Mouse (Mus musculus): Measurements from ENCODE around the gene H6pd. TPM values are rescaled to one million over a fixed set of nuclear protein-coding genes. Genes with fewer than 3 reads are reported as not detected.

The H6pd gene
- polyA plus RNA-seq, 1 experiment from 2014 or later: 22.2 TPM

DNA sequence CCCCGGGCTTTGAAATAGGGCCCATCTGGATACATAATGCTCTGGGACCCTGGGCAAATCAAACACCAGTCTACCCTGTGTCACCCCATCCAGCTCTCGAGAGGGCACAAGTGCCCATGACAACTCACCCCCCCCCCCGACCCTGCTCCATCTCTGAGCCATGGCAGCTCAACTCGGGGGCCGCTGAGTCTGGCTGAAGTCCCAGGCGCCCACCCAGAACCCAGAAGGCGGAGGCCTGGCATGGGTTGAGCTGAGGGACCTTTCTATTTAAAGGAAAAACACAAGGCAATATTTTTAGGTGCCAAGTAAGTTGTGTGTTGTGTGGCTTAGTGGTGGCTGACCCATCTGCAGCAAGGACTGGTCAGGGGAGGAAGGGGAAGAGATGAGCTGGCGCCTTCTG lies 44.5 kb downstream of the H6pd start:
- no peak overlapping the region for H3K9ac ChIP-seq
- 88% methylated on average over 8 of the region's 8 CpGs for WGBS
- H3K9me3 ChIP-seq: no peaks in the 10 kb centered on the region
- H3K27me3 ChIP-seq (replicated peaks): no peaks in the 10 kb centered on the region
- H3K36me3 ChIP-seq: no peaks in the 10 kb centered on the region
- H3K4me1 ChIP-seq (replicated peaks): peaks cover 21% of the 10 kb centered on the region
- H3K4me2 ChIP-seq (replicated peaks): no peak overlapping the region
- no peak overlapping the region for H3K4me3 ChIP-seq (replicated peaks)
- no peak for ATAC-seq
- H3K27ac ChIP-seq: no peak overlapping the region

GRCm38 (mm10) chr4:149960391-149960790 lies 48.4 kb downstream of the H6pd start:
- Histone ChIP-seq H3K4me3 (replicated peaks) (no peak overlapping the region), H3K27me3 (replicated peaks) (peaks cover 5% of the 10 kb centered on the region; the same call in 1 of the 2 replicates), H3K9ac (no peak overlapping the region), H3K4me2 (replicated peaks) (no peak overlapping the region), H3K4me1 (replicated peaks) (peaks cover 12% of the 10 kb centered on the region), H3K9me3 (no peaks in the 10 kb centered on the region), H3K27ac (no peak overlapping the region), H3K36me3 (no peaks in the 10 kb centered on the region)
- ATAC-seq: no peak
- 89% methylated on average over 7 of the region's 7 CpGs for WGBS

DNA sequence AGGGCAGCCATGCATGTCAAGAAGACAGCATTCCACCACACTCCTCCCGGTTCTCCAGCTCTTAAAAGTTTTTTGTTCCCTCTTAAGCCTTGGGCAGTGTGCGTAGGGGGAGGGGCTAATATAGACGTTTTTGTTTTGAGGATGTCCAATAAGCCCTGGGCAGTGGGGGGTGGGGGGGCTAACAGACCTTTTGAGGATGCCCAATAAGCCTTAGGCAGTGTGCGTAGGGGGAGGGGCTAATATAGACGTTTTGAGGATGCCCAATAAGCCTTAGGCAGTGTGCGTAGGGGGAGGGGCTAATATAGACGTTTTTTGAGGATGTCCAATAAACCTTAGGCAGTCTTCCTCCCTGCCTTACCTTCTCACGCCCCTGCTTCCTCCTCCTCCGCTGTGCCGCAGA lies 49.0 kb downstream of the H6pd start:
- H3K9ac ChIP-seq: no peak overlapping the region
- H3K4me2 ChIP-seq (replicated peaks): no peak overlapping the region
- WGBS: 58% methylated on average over 10 of the region's 10 CpGs
- H3K36me3 ChIP-seq: no peaks in the 10 kb centered on the region
- H3K9me3 ChIP-seq: no peaks in the 10 kb centered on the region
- H3K27me3 ChIP-seq (replicated peaks): peaks cover 5% of the 10 kb centered on the region; the same call in 1 of the 2 replicates
- no peak overlapping the region for H3K4me3 ChIP-seq (replicated peaks)
- no peak for ATAC-seq
- no peak overlapping the region for H3K27ac ChIP-seq
- peaks cover 8% of the 10 kb centered on the region for H3K4me1 ChIP-seq (replicated peaks)

DNA sequence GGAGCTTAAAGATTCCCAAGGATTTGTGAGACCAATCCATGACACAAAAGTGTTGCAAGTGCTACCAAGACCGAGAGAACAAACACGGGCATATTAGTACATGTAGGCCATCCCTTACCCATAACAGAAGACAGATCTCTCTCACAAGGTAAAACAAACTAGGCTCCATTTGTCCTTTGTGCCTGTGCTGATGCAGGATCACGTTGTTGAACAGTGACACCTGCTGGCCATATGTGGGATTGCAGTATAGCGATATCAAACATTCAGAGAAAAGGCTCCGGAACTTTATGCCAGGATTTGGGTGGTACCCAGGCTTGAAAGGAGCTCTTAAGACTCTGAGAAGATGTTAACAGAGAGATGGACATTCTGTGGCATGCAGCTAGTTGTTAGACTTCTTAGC lies 50.3 kb downstream of the H6pd start:
- Histone ChIP-seq H3K4me2 (replicated peaks) (no peak overlapping the region), H3K9me3 (no peaks in the 10 kb centered on the region), H3K36me3 (no peaks in the 10 kb centered on the region), H3K27me3 (replicated peaks) (peaks cover 5% of the 10 kb centered on the region; the same call in 1 of the 2 replicates), H3K4me1 (replicated peaks) (peaks cover 7% of the 10 kb centered on the region), H3K9ac (no peak overlapping the region), H3K27ac (no peak overlapping the region), H3K4me3 (replicated peaks) (no peak overlapping the region)
- WGBS: 3% methylated on average over 5 of the region's 5 CpGs
- no peak for ATAC-seq

DNA sequence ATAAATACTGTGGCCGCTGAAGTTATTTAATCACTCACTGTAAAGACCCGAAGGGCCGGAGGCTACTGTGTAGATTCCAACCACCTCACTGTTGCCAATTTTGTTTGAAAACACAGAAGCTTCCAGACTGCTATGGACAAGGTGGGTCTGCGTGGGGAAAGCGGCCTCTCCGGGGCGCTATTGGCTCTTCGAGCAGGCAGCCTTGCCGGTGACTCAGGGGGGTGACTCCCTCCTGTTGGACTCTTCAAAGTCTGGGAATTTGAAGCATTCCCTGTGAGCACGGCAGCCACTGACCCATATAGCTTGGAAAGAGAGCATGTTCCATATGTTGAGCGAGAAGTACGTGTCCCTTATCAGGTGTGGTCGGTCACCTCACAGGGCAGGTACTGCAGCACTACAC lies 52.8 kb downstream of the H6pd start:
- WGBS: 36% methylated on average over 13 of the region's 13 CpGs
- Histone ChIP-seq H3K9me3 (no peaks in the 10 kb centered on the region), H3K27me3 (replicated peaks) (peaks cover 5% of the 10 kb centered on the region; the same call in 1 of the 2 replicates), H3K9ac (no peak overlapping the region), H3K4me1 (replicated peaks) (peaks cover 9% of the 10 kb centered on the region), H3K4me2 (replicated peaks) (peak overlapping the region; percentile 93), H3K36me3 (no peaks in the 10 kb centered on the region), H3K4me3 (replicated peaks) (no peak overlapping the region), H3K27ac (no peak overlapping the region)
- no peak for ATAC-seq

- Histone ChIP-seq H3K4me1 (replicated peaks) (peaks cover 9% of the 10 kb centered on the region), H3K4me3 (replicated peaks) (peak overlapping the region; percentile 73; the same call in 1 of the 2 replicates), H3K36me3 (no peaks in the 10 kb centered on the region), H3K9ac (0 out of 2 replicates have a peak overlapping the region, but pooled peaks have one; percentile 18), H3K27me3 (replicated peaks) (peaks cover 5% of the 10 kb centered on the region; the same call in 1 of the 2 replicates), H3K9me3 (no peaks in the 10 kb centered on the region), H3K4me2 (replicated peaks) (peak overlapping the region; percentile 93), H3K27ac (no peak overlapping the region)
- peak; percentile 12 for ATAC-seq
- WGBS: 13% methylated on average over 15 of the region's 15 CpGs
Measured at GRCm38 (mm10) chr4:149955631-149956030, 53.2 kb downstream of the H6pd start.

DNA sequence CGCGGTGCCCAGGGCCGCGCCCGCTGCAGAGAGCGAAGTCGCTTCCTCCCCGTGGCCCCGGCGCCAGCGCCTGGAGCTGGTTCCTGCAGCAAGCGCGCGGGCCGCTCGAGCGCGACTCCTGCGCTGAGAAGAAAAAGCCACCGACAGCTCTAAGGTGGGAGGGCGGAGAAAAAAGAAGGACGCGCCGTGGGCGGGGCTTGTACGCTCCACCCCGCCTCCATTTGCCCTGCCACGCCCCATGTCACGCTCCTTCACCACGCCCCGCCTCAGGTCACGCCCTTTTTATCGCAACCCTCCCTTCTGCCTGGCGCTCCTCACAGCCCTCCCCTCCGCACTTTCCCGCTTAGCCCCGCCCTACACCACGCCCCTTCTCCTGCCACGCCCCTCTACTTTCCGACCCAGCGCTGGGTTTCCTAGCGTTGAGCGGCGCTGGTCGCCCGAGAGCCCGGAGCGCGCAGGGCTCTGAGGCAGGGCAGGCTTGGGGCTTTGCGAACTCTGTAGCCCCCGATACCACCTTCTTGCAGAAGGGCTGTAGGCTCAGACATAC lies 53.9 kb downstream of the H6pd start, which contains the start of gene Spsb1:
Spsb1 (minus strand) TSS at position 151 of the 547 bp plus-strand sequence.
- Histone ChIP-seq H3K4me3 (replicated peaks) (peak within 1 kb of the TSS; percentile 73), H3K4me2 (replicated peaks) (peak within 1 kb of the TSS; percentile 93), H3K36me3 (no peaks in the 10 kb centered on the region), H3K4me1 (replicated peaks) (peaks cover 9% of the 10 kb centered on the region), H3K27me3 (replicated peaks) (peaks cover 5% of the 10 kb centered on the region; the same call in 1 of the 2 replicates), H3K27ac (peak within 1 kb of the TSS; percentile 79), H3K9ac (peak within 1 kb of the TSS; percentile 76), H3K9me3 (no peaks in the 10 kb centered on the region)
- ATAC-seq: peak; percentile 93
- WGBS: under 1% methylated on average over 51 of the region's 51 CpGs

GRCm38 (mm10) chr4:149953621-149954481 lies 55.0 kb downstream of the H6pd start:
- peak overlapping the region; percentile 76 for H3K9ac ChIP-seq
- H3K27ac ChIP-seq: peak overlapping the region; percentile 79
- H3K4me1 ChIP-seq (replicated peaks): peaks cover 14% of the 10 kb centered on the region
- peak overlapping the region; percentile 73 for H3K4me3 ChIP-seq (replicated peaks)
- ATAC-seq: peak; percentile 4; the same call in 1 of the 2 replicates
- no peaks in the 10 kb centered on the region for H3K36me3 ChIP-seq
- H3K4me2 ChIP-seq (replicated peaks): peak overlapping the region; percentile 93
- no peaks in the 10 kb centered on the region for H3K9me3 ChIP-seq
- WGBS: 5% methylated on average over 32 of the region's 32 CpGs
- peaks cover 5% of the 10 kb centered on the region; the same call in 1 of the 2 replicates for H3K27me3 ChIP-seq (replicated peaks)

DNA sequence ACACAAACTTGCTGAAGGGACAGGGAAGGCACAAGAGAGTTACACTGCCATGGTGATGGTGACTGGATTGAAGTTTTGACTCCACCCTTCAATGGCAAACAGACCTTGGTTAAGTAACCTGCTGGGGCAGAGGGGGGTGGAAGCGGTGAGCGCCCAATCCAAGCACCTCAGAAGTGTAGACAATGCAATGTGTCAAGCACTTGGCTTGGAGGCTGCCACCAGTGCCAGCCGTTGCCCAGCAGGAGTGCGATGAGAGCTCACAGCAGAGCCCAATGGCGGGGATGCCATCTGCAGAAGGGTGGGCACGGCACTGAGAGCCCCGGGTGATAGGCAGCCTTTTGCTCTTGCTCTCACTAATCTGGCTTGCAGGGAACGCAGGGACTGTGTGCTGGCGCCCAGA lies 56.6 kb downstream of the H6pd start:
- Histone ChIP-seq H3K27ac (no peak overlapping the region), H3K4me1 (replicated peaks) (peaks cover 23% of the 10 kb centered on the region), H3K4me2 (replicated peaks) (peak overlapping the region; percentile 93; the same call in 1 of the 2 replicates), H3K4me3 (replicated peaks) (no peak overlapping the region), H3K9ac (no peak overlapping the region), H3K36me3 (no peaks in the 10 kb centered on the region), H3K27me3 (replicated peaks) (peaks cover 5% of the 10 kb centered on the region; the same call in 1 of the 2 replicates), H3K9me3 (no peaks in the 10 kb centered on the region)
- no peak for ATAC-seq
- 91% methylated on average over 9 of the region's 9 CpGs for WGBS

GRCm38 (mm10) chr4:149951201-149951600 lies 57.6 kb downstream of the H6pd start:
- no peak overlapping the region for H3K4me3 ChIP-seq (replicated peaks)
- H3K36me3 ChIP-seq: no peaks in the 10 kb centered on the region
- no peak for ATAC-seq
- 89% methylated on average over 13 of the region's 13 CpGs for WGBS
- H3K9me3 ChIP-seq: no peaks in the 10 kb centered on the region
- H3K27me3 ChIP-seq (replicated peaks): peaks cover 3% of the 10 kb centered on the region; the same call in 1 of the 2 replicates
- H3K27ac ChIP-seq: no peak overlapping the region
- H3K9ac ChIP-seq: no peak overlapping the region
- no peak overlapping the region for H3K4me2 ChIP-seq (replicated peaks)
- H3K4me1 ChIP-seq (replicated peaks): peaks cover 32% of the 10 kb centered on the region

DNA sequence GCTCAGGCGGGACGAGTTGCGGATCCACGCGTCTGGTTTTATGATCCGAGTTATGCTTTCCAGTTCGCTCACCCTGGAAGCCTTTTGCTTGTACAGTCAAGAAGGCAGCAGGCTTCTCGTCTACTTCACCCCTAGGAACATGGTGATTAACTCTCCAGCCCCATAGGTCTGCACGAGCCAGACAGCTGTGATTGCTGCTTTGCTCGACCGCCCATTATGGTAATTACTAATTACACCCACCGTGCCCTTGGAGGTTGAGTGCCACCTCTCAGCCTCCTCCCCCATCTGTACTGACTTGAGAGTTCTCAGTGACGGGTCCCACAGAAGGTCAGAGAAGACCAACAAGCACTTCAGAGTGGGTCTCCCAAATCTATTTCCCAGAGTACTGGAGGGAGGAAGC lies 59.1 kb downstream of the H6pd start:
- H3K4me3 ChIP-seq (replicated peaks): no peak overlapping the region
- ATAC-seq: no peak
- H3K27me3 ChIP-seq (replicated peaks): no peaks in the 10 kb centered on the region
- peaks cover 42% of the 10 kb centered on the region for H3K4me1 ChIP-seq (replicated peaks)
- 75% methylated on average over 13 of the region's 13 CpGs for WGBS
- no peak overlapping the region for H3K27ac ChIP-seq
- no peaks in the 10 kb centered on the region for H3K9me3 ChIP-seq
- H3K9ac ChIP-seq: no peak overlapping the region
- no peaks in the 10 kb centered on the region for H3K36me3 ChIP-seq
- H3K4me2 ChIP-seq (replicated peaks): no peak overlapping the region

DNA sequence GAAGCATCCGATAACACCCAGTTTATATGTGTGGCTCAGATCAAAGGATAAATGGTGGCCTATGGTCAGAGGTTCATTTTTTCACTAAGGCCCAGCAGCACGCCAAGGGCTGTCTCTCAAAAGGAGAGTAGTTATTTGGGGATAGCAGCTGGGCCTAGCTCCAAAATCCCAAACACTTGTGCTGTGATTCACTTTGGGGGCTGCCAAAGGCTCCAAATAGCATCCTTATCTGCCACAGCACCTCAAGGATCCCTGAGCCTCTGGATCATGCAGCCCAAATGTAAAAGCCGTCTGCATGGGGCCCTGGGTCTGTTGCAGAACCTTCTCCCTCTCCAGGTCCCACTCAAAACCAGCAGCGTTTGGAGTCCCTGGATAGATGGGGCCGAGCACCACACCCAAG lies 60.7 kb downstream of the H6pd start:
- H3K27ac ChIP-seq: no peak overlapping the region
- 59% methylated on average over 5 of the region's 5 CpGs for WGBS

More for the DNA sequence above, 60.7 kb downstream of the H6pd start:
- H3K9me3 ChIP-seq: no peaks in the 10 kb centered on the region
- no peak overlapping the region for H3K4me2 ChIP-seq (replicated peaks)
- no peak overlapping the region for H3K4me3 ChIP-seq (replicated peaks)
- no peaks in the 10 kb centered on the region for H3K36me3 ChIP-seq
- no peaks in the 10 kb centered on the region for H3K27me3 ChIP-seq (replicated peaks)
- H3K9ac ChIP-seq: no peak overlapping the region
- no peak for ATAC-seq
- H3K4me1 ChIP-seq (replicated peaks): peaks cover 51% of the 10 kb centered on the region
